Mouse (Mus musculus) A20 (cell line): ENCODE measurements around the gene Hist1h2bn.

Source experiments
- DNase-seq: peaks from one replicate; pipeline ENCODE4 v3.0.0-alpha.2; 2011; ENCODE audit warnings: low read depth, low spot score

Hist1h2bn gene

GRCm38 (mm10) chr13:21727948-21728572 is 25.9 kb upstream of the Hist1h2bn start:
- DNase-seq = no peak

- DNase-seq = no peak
Observed at GRCm38 (mm10) chr13:21729544-21729943, 24.4 kb upstream of the Hist1h2bn start.

DNA sequence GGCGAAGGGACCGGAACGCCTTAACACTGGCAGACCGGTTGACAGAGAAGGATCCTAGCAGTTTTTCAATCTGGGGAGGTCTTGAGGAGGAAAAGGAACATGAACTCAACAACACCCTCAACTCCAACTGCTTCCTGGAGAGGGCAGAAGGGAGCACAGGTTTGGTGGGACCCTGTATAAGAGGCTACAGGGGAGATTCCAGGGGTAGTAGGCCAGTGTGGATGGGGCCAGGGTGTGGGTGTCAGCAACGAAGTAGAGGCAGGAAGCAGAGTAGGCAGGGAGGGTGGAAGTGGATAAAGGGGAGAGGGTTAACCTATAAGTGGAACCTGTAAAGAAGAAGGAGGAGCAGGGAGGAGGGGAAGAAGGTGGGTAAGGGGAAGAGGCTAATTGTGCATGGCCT is 20.5 kb upstream of the Hist1h2bn start:
- peak; percentile 48 for DNase-seq

DNA sequence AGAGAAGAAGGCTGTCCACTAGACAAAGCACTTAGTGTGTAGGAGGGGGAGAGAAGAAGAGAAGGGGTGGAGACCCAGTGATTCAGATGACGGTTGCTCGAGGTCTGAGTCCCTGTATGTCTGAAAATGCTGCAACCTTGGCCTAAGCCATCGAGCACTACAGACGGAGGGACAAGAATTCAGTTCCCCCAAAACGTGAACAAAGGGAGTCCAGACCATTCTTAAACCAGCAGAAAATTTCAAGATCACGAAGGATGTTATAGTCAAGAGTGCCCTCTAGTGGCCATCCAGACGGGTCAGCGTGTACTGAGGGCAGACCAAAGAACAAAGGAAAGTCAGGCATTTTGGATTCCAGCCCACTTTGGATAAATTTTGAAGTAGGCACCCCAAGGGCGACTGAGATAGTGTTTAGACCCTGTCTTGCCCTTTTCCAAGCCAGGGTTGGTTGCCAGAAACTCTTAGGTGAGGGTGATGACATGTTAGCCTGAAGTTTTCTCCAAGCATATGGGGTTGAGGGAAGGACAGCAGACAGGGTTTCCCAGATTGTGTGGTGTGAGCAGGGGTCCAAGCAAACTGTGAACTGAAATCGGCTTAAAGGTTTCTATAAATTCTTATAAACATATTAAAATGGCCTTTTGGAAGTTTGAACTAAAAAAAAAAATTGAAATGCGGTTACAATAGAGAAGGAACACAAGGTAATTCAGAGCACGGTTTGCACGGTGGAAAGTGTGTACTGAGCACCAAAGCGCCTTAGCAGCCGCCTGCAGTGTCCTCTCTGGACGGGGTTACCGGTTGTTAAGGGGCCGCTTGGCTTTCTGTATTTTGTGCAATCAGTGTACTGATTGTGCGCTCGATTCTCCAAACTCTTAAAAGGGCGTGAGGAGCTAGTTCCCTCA is 19.7 kb upstream of the Hist1h2bn start:
- peak; percentile 90 for DNase-seq

GRCm38 (mm10) chr13:21734906-21735767 is 18.8 kb upstream of the Hist1h2bn start, which contains the start of gene Hist1h4j:
TSS of gene Hist1h4j (plus strand) at chr13:21735064.
- DNase-seq = peak; percentile 94

DNA sequence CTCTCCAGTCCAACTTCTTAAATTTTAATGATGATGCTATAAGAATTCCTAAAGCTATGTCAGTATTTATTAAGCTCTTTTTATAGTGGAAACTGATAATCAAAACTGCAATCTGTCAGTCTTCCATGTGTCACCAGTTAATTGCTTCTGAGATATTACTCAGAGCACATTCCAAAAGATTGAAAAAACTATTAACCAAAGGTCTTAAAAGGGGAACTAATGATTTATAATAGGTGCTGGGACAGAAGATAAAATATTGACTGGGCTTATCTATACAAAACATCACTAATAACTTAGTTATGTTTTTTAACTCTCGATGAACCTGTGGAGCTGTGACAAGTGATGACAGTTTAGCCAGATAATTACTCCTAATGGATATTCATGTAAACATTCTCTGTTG is 8.9 kb upstream of the Hist1h2bn start:
- no peak for DNase-seq

GRCm38 (mm10) chr13:21749387-21750158 is 4.3 kb upstream of the Hist1h2bn start:
- DNase-seq = peak; percentile 72

GRCm38 (mm10) chr13:21750159-21751017 is 3.5 kb upstream of the Hist1h2bn start, which contains the start of gene Hist1h4k:
TSS of gene Hist1h4k (minus strand) at chr13:21750505.
- DNase-seq = peak; percentile 95

DNA sequence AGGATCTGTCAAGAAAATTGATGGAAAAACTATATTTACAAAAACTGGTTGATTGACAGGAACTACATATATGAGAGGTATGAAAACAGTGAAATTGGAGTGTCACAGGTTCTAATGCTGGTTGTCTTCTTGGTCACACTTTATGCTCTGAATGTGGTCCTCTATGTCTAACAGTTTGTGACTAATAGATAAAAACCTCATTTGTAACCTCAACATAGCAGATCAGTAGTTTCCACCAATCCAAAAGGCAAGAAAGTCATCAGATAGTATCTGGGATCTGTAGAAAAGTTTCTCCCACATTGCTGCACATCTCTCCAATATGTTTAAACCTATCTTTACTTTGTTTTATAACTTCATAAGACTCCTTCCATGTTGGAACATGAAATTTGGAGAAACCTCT is 2.5 kb upstream of the Hist1h2bn start:
- peak; percentile 29 for DNase-seq

DNA sequence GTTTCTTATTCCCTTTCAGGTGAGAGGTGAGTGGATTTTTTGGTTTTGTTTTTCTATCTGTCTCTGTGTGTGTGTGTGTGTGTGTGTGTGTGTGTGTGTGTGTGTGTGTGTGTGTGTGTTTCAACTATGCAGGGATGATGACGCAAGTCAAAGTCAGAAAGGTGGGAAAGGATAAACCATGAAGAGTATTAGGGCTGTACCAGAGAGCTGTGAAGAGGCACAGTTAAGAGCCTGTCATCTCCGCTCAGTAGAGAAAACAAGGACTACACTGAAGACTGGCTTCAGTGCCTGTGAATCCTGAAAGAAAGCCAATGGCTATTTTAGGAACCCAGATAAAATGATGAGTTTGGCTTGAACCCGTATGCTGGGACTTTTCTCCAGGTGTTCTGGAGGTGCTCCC is 2.1 kb upstream of the Hist1h2bn start:
- no peak for DNase-seq

DNA sequence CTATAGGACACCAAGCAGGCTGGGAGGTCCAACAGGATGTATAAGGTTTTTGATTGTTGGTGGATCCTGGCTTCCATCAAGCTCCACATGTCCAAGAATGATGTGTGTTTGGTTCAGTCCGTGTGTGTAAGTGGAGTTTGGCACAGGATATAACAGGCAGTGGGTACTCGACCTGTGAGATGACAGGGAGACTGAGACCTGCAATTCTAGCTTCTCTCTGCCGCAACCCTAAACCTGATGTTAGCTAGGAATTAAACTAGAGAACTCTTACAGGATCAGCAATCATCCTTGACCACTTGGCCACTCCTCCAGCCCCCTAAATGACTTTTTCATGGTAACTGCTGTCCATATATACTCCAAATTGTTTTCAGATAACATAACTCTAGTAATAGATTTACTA is 1.6 kb upstream of the Hist1h2bn start:
- peak; percentile 48 for DNase-seq

- DNase-seq = peak; percentile 77
Observed at GRCm38 (mm10) chr13:21753051-21753523, 836 bp upstream of the Hist1h2bn start.

GRCm38 (mm10) chr13:21754294-21755001 is 525 bp downstream of the Hist1h2bn start:
- DNase-seq = peak; percentile 76

DNA sequence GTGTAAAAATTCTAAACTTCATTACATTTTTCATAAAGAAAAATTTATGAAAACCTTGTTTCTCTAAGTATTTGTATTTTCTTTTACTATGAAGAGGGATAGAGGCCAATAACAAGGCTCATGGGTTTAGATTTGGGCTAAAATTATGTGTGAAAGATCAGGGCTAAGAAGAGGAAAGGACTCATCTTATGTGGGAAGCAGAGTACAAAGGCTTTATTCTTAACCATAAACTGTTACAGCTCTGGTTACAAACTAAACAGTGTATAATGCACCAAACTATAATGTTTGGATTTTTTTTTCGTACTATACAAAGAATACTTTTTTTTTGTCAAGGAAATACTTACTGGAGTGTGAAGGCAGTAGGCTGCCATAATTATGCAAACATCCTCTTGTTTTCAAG is 1.8 kb downstream of the Hist1h2bn start:
- DNase-seq = peak; percentile 51

DNA sequence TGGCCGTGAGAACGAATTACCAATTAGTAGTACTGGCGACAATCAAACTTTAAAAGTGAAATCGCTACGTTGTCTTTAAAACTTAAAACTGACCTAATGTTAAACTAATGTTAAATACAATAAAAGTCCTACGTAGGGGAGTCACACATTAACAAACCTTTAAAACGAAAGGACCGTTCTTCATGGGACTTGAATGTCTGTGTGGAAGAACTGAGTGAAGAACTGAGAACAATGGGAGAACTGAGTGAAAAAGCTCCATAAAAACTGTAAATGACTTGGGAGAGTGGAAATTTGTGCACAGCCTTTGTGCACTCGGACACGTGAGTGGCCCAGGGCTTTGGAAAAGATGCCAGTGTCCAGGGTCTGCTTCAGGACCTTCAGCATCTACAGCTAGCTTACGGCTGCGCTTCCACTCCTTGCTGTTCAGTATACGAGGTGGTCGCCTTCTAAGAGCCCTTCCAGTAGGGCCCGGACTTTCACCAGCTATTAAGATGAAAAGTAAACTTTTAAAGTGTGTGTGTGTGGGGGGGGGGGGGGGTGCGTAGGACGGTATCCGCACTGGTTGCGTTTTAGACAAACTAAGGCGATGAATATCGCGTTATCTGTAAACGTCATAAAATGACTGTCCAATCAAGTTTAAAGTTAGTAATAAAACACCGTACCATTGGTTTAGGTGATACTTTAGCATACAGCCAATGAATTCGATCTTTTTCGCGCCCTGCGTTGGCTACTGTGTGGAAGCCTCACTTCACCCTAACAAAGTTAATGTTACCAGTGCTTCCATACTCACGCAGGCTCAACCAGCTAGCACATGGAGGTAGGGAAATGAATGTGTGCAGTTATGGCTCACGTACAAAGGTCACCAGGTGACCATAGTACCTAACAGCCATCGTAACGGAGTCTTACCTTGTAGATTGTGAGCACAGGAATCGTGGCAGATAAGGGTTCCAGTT is 25.2 kb downstream of the Hist1h2bn start:
- peak; percentile 92 for DNase-seq

- DNase-seq = peak; percentile 91
Observed at GRCm38 (mm10) chr13:21779767-21780731, 26.1 kb downstream of the Hist1h2bn start, which contains the start of gene Hist1h1b. TSS of gene Hist1h1b (minus strand) at chr13:21780625.

DNA sequence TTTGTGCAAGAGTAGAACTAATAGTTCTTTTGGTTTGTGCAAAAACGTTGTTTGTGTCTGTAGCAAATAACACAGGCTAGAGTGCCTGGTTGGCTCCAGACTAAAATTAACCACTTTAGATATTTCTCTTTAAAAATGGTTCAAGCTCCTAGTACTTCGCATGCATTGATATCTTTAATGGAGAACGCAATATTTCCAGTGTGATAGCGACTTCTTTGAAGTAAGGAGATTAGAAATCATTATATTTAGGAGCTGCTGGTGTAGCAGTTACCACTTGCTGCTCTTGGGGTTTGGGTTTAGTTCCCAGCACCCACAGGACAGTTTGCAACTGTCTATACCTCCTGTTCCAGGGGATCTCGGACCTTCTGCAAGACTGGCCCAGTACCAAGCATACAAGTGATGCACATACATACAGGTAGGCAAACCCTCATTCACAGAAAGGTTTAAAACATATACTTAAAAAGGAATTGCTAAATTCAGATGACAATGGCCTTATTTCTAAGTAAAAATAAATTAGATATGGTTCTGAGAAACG is 27.2 kb downstream of the Hist1h2bn start:
- DNase-seq = peak; percentile 67
